Mouse (Mus musculus) bone marrow, adult 2 months (tissue): Measurements from ENCODE around the gene Palm.

Experiments used
- CTCF ChIP-seq: fragments of 200-500 bp; IDR thresholded peaks from 2 replicates; pipeline ENCODE4 v1.5.1; 2011; ENCODE audit warnings: low read length, control low read depth; ENCODE audit not compliant: control insufficient read depth, insufficient read depth
- POLR2A ChIP-seq: fragments of 200-500 bp; IDR thresholded peaks from 2 replicates; pipeline ENCODE4 v1.6.1; 2011; ENCODE audit warnings: low read depth, mild to moderate bottlenecking, control low read depth, low read length, borderline replicate concordance; ENCODE audit not compliant: control insufficient read depth

GRCm38 (mm10) chr10:79823011-79823410 is 29.6 kb downstream of the Palm start:
- TF ChIP-seq CTCF (no peak), POLR2A (no peak)
